Mouse (Mus musculus) thymus, adult 2 months (tissue): ENCODE results near the gene Sorcs1.

Experiments
- CTCF ChIP-seq: fragments of 200-500 bp; IDR thresholded peaks from 2 replicates; pipeline ENCODE4 v1.5.1; 2012; ENCODE audit warnings: mild to moderate bottlenecking, control low read depth, low read length, moderate library complexity, borderline replicate concordance; ENCODE audit not compliant: control insufficient read depth, poor library complexity, insufficient read depth; ENCODE audit errors: extremely low read depth
- POLR2A ChIP-seq: fragments of 200-500 bp; IDR thresholded peaks from 2 replicates; pipeline ENCODE4 v1.6.1; 2012; ENCODE audit warnings: mild to moderate bottlenecking, low read length, control low read depth, moderate library complexity; ENCODE audit not compliant: control insufficient read depth, poor library complexity, insufficient read depth; ENCODE audit errors: extremely low read depth

DNA sequence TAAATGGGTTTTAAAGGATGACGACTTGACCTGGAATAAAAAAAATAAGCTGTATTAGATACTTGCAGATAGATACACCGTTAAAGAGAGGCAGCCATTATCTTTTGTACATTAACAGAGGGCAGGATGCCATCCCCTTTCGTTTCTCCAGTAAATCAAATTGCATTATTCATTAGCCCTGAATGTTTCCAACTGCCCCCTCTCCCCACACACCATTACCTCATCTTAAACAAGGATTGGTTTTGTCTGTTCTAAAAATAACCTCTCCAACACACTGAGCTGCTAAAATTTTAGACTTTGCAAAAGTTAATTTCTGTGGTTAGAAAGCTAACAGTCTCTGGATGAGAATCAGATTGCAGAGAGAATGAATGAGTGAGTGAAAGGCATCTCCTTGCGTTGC is 156.5 kb downstream of the Sorcs1 start:
- TF ChIP-seq CTCF (no peak), POLR2A (no peak)
